Mouse (Mus musculus) heart, embryonic 13.5 days (tissue): ENCODE measurements around the gene Frmd4b. TPM values are rescaled to one million over a fixed set of nuclear protein-coding genes. Genes with fewer than 3 reads are reported as not detected.

Source experiments
- ATAC-seq: fragments of 200-750 bp; cut with Nextera tagmentation; 2 replicates; pipeline ENCODE4 v1.8.0; 2017; ENCODE audit warnings: moderate TSS enrichment; ENCODE audit not compliant: insufficient number of reproducible peaks, low FRiP score, low TSS enrichment; ENCODE audit errors: extremely low read depth
- H3K27ac ChIP-seq: fragments of 300-500 bp; sonication (generic); replicated peaks from 2 replicates; pipeline ENCODE4 v1.5.1; 2015; ENCODE audit warnings: moderate library complexity, mild to moderate bottlenecking, inconsistent platforms
- H3K27me3 ChIP-seq: fragments of 300-500 bp; sonication (generic); replicated peaks from 2 replicates; pipeline ENCODE4 v1.6.1; 2015; ENCODE audit warnings: mild to moderate bottlenecking, inconsistent platforms
- H3K36me3 ChIP-seq: fragments of 300-500 bp; sonication (generic); 2 replicates; pipeline ENCODE4 v1.6.1; 2015; ENCODE audit warnings: mild to moderate bottlenecking, inconsistent platforms
- H3K4me1 ChIP-seq: fragments of 300-500 bp; sonication (generic); 2 replicates; pipeline ENCODE4 v1.6.1; 2015; ENCODE audit warnings: inconsistent platforms
- H3K4me2 ChIP-seq: fragments of 300-500 bp; sonication (generic); 2 replicates; pipeline ENCODE4 v1.6.1; 2015; ENCODE audit warnings: inconsistent platforms, mild to moderate bottlenecking, moderate library complexity
- H3K4me3 ChIP-seq: fragments of 300-500 bp; sonication (generic); 2 replicates; pipeline ENCODE4 v1.5.1; 2015; ENCODE audit warnings: moderate library complexity, mild to moderate bottlenecking, inconsistent platforms
- H3K9ac ChIP-seq: fragments of 300-500 bp; sonication (generic); 2 replicates; pipeline ENCODE4 v1.6.1; 2015; ENCODE audit warnings: inconsistent platforms, mild to moderate bottlenecking, moderate library complexity
- H3K9me3 ChIP-seq: fragments of 300-500 bp; sonication (generic); 2 replicates; pipeline ENCODE4 v1.6.1; 2016; ENCODE audit warnings: inconsistent platforms
- WGBS: fragments of 180-500 bp; shearing (Covaris S2); methylation state at CpG from one replicate; pipeline ENCODE4 v1.1.7; 2015; ENCODE audit warnings: mixed read lengths; 5-methylcytosine and 5-hydroxymethylcytosine counted together
- polyA plus RNA-seq: library from polyadenylated mRNA; unstranded; fragments of >200 nt; fragmentation: Nextera tagmentation; extraction: Ambion mirVana; gene quantifications from 2 replicates; pipeline ENCODE4 v1.2.1, GENCODE M21; 2015

The Frmd4b gene
- polyA plus RNA-seq, 1 experiment from 2014 or later = 14.6 TPM

- no peaks in the 10 kb centered on the region for H3K27me3 ChIP-seq
- peak overlapping the region; percentile 84 for H3K9ac ChIP-seq
- peaks cover 52% of the 10 kb centered on the region for H3K4me1 ChIP-seq
- peak overlapping the region; percentile 96 for H3K4me2 ChIP-seq
- peaks cover 27% of the 10 kb centered on the region for H3K36me3 ChIP-seq
- H3K9me3 ChIP-seq = no peaks in the 10 kb centered on the region
- ATAC-seq = no peak
- peak overlapping the region; percentile 67 for H3K4me3 ChIP-seq
- 0 out of 2 replicates have a peak overlapping the region, but pooled peaks have one; percentile 88 for H3K27ac ChIP-seq
- 28% methylated on average over 7 of the region's 7 CpGs for WGBS
These were observed 306.4 kb downstream of the Frmd4b start for GRCm38 (mm10) chr6:97310901-97311331.

GRCm38 (mm10) chr6:97309161-97309560, 308.2 kb downstream of the Frmd4b start:
- H3K9me3 ChIP-seq = no peaks in the 10 kb centered on the region
- H3K4me1 ChIP-seq = peaks cover 56% of the 10 kb centered on the region
- H3K27ac ChIP-seq = no peak overlapping the region
- ATAC-seq = no peak
- WGBS = 31% methylated on average over 6 of the region's 6 CpGs
- no peaks in the 10 kb centered on the region for H3K27me3 ChIP-seq
- H3K4me3 ChIP-seq = no peak overlapping the region
- no peak overlapping the region for H3K4me2 ChIP-seq
- H3K9ac ChIP-seq = no peak overlapping the region
- H3K36me3 ChIP-seq = peaks cover 43% of the 10 kb centered on the region

- Histone ChIP-seq H3K27me3 (no peaks in the 10 kb centered on the region), H3K9me3 (no peaks in the 10 kb centered on the region), H3K4me3 (no peak overlapping the region), H3K4me1 (peaks cover 51% of the 10 kb centered on the region), H3K9ac (no peak overlapping the region), H3K27ac (no peak overlapping the region), H3K4me2 (no peak overlapping the region), H3K36me3 (peaks cover 49% of the 10 kb centered on the region)
- no peak for ATAC-seq
- WGBS = 78% methylated on average over 6 of the region's 6 CpGs
These were observed 308.8 kb downstream of the Frmd4b start for GRCm38 (mm10) chr6:97308562-97308961.

- 62% methylated on average over 8 of the region's 8 CpGs for WGBS
- Histone ChIP-seq H3K4me2 (no peak overlapping the region), H3K9me3 (no peaks in the 10 kb centered on the region), H3K27ac (no peak overlapping the region), H3K4me3 (no peak overlapping the region), H3K4me1 (peaks cover 40% of the 10 kb centered on the region), H3K9ac (no peak overlapping the region), H3K36me3 (peaks cover 63% of the 10 kb centered on the region), H3K27me3 (no peaks in the 10 kb centered on the region)
- no peak for ATAC-seq
These were observed 310.1 kb downstream of the Frmd4b start for GRCm38 (mm10) chr6:97307231-97307630.

GRCm38 (mm10) chr6:97306351-97306750, 311.0 kb downstream of the Frmd4b start:
- no peak overlapping the region for H3K4me3 ChIP-seq
- H3K4me2 ChIP-seq = no peak overlapping the region
- WGBS = 78% methylated on average over 11 of the region's 11 CpGs
- H3K9ac ChIP-seq = no peak overlapping the region
- H3K4me1 ChIP-seq = peaks cover 32% of the 10 kb centered on the region
- no peaks in the 10 kb centered on the region for H3K9me3 ChIP-seq
- peaks cover 70% of the 10 kb centered on the region for H3K36me3 ChIP-seq
- H3K27ac ChIP-seq = 0 out of 2 replicates have a peak overlapping the region, but pooled peaks have one; percentile 7
- no peaks in the 10 kb centered on the region for H3K27me3 ChIP-seq
- ATAC-seq = no peak

- Histone ChIP-seq H3K4me3 (no peak overlapping the region), H3K36me3 (peaks cover 78% of the 10 kb centered on the region), H3K4me1 (peaks cover 24% of the 10 kb centered on the region), H3K27me3 (no peaks in the 10 kb centered on the region), H3K9ac (no peak overlapping the region), H3K27ac (no peak overlapping the region), H3K9me3 (no peaks in the 10 kb centered on the region), H3K4me2 (no peak overlapping the region)
- no peak for ATAC-seq
- 63% methylated on average over 7 of the region's 7 CpGs for WGBS
These were observed 311.9 kb downstream of the Frmd4b start for GRCm38 (mm10) chr6:97305491-97305890.

GRCm38 (mm10) chr6:97305010-97305409, 312.3 kb downstream of the Frmd4b start:
- no peak for ATAC-seq
- no peak overlapping the region for H3K4me3 ChIP-seq
- WGBS = 57% methylated on average over 11 of the region's 11 CpGs
- H3K9ac ChIP-seq = no peak overlapping the region
- no peaks in the 10 kb centered on the region for H3K27me3 ChIP-seq
- no peak overlapping the region for H3K27ac ChIP-seq
- H3K4me2 ChIP-seq = peak overlapping the region; percentile 24; the same call in 1 of the 2 replicates
- no peaks in the 10 kb centered on the region for H3K9me3 ChIP-seq
- H3K36me3 ChIP-seq = peaks cover 83% of the 10 kb centered on the region
- peaks cover 20% of the 10 kb centered on the region for H3K4me1 ChIP-seq

- Histone ChIP-seq H3K4me2 (no peak overlapping the region), H3K9ac (no peak overlapping the region), H3K9me3 (no peaks in the 10 kb centered on the region), H3K27me3 (no peaks in the 10 kb centered on the region), H3K4me1 (peaks cover 12% of the 10 kb centered on the region; the same call in 1 of the 2 replicates), H3K36me3 (peaks cover 90% of the 10 kb centered on the region), H3K4me3 (no peak overlapping the region), H3K27ac (no peak overlapping the region)
- no peak for ATAC-seq
- 85% methylated on average over 9 of the region's 9 CpGs for WGBS
These were observed 313.8 kb downstream of the Frmd4b start for GRCm38 (mm10) chr6:97303277-97304109.

- 72% methylated on average over 7 of the region's 7 CpGs for WGBS
- H3K27me3 ChIP-seq = no peaks in the 10 kb centered on the region
These were observed 315.0 kb downstream of the Frmd4b start for GRCm38 (mm10) chr6:97302303-97302702.

GRCm38 (mm10) chr6:97300659-97301058, 316.7 kb downstream of the Frmd4b start:
- H3K36me3 ChIP-seq = peaks cover 94% of the 10 kb centered on the region
- no peak for ATAC-seq
- 84% methylated on average over 6 of the region's 6 CpGs for WGBS

More at GRCm38 (mm10) chr6:97302303-97302702, 315.0 kb downstream of the Frmd4b start:
- Histone ChIP-seq H3K4me3 (no peak overlapping the region), H3K4me2 (no peak overlapping the region), H3K36me3 (peaks cover 92% of the 10 kb centered on the region), H3K9me3 (no peaks in the 10 kb centered on the region), H3K9ac (no peak overlapping the region), H3K4me1 (peaks cover 12% of the 10 kb centered on the region; the same call in 1 of the 2 replicates), H3K27ac (no peak overlapping the region)
- no peak for ATAC-seq

GRCm38 (mm10) chr6:97300180-97300579, 317.2 kb downstream of the Frmd4b start:
- ATAC-seq = no peak
- Histone ChIP-seq H3K9ac (no peak overlapping the region), H3K4me3 (no peak overlapping the region), H3K4me2 (no peak overlapping the region), H3K27me3 (no peaks in the 10 kb centered on the region), H3K36me3 (peaks cover 95% of the 10 kb centered on the region), H3K27ac (no peak overlapping the region), H3K4me1 (no peaks in the 10 kb centered on the region), H3K9me3 (no peaks in the 10 kb centered on the region)
- 85% methylated on average over 6 of the region's 6 CpGs for WGBS

More at GRCm38 (mm10) chr6:97300659-97301058, 316.7 kb downstream of the Frmd4b start:
- H3K4me2 ChIP-seq = no peak overlapping the region
- H3K4me1 ChIP-seq = peaks cover 5% of the 10 kb centered on the region; the same call in 1 of the 2 replicates
- no peak overlapping the region for H3K4me3 ChIP-seq
- H3K27ac ChIP-seq = no peak overlapping the region
- H3K9me3 ChIP-seq = no peaks in the 10 kb centered on the region
- H3K9ac ChIP-seq = no peak overlapping the region
- H3K27me3 ChIP-seq = no peaks in the 10 kb centered on the region
